Mouse (Mus musculus) megakaryocyte, embryonic 14.5 days (primary cell): ENCODE measurements around the gene Exoc3l.

Source experiments
- FLI1 ChIP-seq: IDR thresholded peaks from 2 replicates; pipeline ENCODE4 v1.6.1; 2012; ENCODE audit warnings: low read length, inconsistent platforms, mixed read lengths
- GATA1 ChIP-seq: IDR thresholded peaks from 3 replicates; pipeline ENCODE4 v1.6.1; 2012; ENCODE audit warnings: mixed read lengths, low read length, inconsistent platforms, borderline replicate concordance

DNA sequence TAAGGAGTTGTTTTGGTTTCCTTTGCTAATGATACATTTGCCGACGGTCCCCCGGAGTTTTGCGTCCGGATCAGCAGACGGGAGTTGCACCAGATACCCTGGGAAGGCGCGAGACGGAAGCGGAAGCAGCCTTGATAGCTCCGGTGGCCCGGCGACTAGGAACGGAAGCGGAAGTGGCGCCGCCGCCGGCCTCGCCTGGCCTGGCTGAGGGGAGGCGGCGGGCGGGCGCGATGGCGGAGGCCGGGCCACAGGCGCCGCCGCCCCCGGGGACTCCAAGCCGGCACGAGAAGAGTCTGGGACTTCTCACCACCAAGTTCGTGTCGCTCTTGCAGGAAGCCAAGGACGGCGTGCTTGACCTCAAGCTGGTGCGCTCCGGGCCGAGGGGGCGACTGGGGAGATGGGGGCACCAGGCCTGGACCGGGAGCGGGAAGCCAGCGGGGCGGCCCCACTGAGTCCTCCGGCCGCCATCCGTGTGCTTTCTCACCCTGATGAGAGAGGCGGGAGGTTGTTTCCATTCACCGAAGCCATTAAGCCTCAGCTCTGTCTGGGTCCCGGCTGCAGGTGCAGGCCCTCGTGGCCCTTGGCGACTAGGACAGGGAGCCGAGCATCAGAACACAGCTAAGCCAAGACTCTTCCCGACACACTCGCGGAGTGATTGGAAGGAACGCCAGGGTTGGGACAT is 1.8 kb upstream of the Exoc3l start, which contains the start of gene E2f4:
- TF ChIP-seq GATA1 (no peak), FLI1 (peak; percentile 61; the same call in 1 of the 2 replicates)
